Mouse (Mus musculus): ENCODE results near the gene Chd6. TPM values are rescaled to one million over a fixed set of nuclear protein-coding genes. Genes with fewer than 3 reads are reported as not detected.

Gene Chd6
- polyA plus RNA-seq, 1 experiment from 2014 or later, result 23.2 TPM

DNA sequence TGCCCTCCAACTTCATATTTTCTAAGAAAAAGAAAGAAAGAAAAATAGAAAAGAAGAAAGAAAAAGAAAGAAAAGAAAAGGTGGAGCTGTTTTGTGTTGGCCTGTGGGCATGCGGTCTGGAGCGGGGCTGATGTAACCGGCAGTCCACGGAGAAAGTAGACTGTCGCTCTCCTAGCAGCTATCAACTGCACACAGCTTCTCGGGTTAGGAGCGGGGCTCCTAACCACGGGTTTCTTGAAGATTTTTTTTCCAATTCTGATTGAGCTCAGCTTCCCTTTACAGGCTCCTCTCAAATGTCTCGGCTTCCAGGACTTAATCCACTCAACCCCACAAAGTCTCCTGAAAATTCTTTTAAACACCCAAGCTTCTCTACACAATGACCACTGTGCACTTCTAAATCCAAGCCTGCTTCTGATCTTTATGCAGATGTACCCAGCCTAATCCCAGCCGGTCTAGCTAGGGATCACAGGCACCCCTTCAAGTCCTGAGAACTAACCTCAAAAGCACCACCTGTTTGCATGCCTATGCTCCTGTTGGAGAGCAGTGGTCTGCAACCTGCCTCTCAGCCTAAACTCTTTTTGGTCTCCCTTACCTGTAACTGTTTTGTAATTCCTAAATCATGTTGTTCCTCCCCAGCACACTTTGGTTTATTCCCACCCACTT, 42.6 kb downstream of the Chd6 start:
- POLR2A ChIA-PET, result no interaction called here
- no peak for ATAC-seq
- no peak for DNase-seq (ENCODE audit: low read depth, low spot score)
- H3K27me3 ChIP-seq, result no peaks in the 10 kb centered on the region
- in situ Hi-C loops (cut with MboI; ENCODE audit: low pct_unique_long_range_greater_than_20kb), result no loop called here
- CTCF ChIA-PET, result interaction anchor here (1.6 kb wide), 1 partner anchor 16 kb away, joined by 3 read pairs; no protein-coding TSS in a partner anchor
- no peak for TF ChIP-seq CTCF (IDR thresholded peaks at IDR 0.05)

DNA sequence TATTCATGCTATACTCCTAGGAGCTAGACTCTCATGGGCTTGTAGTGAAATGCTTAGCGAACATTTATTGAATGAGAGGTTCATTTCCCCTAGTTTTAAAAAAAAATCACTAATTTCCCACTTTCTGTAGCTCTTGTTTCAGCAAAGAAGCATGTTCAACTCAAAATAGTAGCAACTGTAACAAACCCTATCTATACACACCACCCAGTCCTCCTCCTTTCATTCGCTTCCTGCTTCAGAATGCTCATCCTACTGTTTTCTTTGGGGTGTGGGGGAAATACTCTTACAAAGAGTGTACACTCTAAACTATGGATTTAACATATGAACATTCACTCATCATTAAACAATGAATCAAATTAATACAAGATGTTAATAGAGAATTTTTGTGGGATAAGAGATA, 43.3 kb downstream of the Chd6 start:
- no peak for ATAC-seq
- no peak for TF ChIP-seq CTCF (IDR thresholded peaks at IDR 0.05)
- ChIA-PET POLR2A (no interaction called here), CTCF (interaction anchor here (1.6 kb wide), 1 partner anchor 17 kb away, joined by 3 read pairs; no protein-coding TSS in a partner anchor)
- in situ Hi-C loops (cut with MboI; ENCODE audit: low pct_unique_long_range_greater_than_20kb), result no loop called here
- no peaks in the 10 kb centered on the region for H3K27me3 ChIP-seq
- no peak for DNase-seq (ENCODE audit: low read depth, low spot score)

DNA sequence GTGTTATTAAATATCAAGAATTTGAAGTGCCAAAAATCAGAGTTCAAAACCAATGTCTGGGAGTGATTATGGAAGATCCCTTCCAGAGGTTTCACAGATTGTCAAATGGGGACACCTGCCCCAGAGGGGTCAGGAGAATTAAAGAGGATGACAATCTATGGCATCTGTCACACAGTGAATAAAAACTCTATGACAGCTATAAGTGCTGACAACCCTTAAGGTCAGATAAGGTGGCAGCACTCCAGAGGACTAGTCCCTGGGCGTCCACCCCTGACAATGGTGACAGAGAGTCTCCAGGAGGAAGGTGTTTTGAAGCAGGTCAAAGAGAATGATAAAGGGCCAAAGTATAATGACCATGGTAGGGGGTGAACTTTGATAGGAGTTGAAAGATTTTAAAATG, 44.0 kb downstream of the Chd6 start:
- in situ Hi-C loops (cut with MboI; ENCODE audit: low pct_unique_long_range_greater_than_20kb), result no loop called here
- ChIA-PET CTCF (interaction anchor here (1.6 kb wide), 1 partner anchor 18 kb away, joined by 3 read pairs; no protein-coding TSS in a partner anchor), POLR2A (no interaction called here)
- TF ChIP-seq CTCF (IDR thresholded peaks at IDR 0.05), result no peak
- DNase-seq (ENCODE audit: low read depth, low spot score) (no peak), ATAC-seq (no peak)
- H3K27me3 ChIP-seq, result no peaks in the 10 kb centered on the region

DNA sequence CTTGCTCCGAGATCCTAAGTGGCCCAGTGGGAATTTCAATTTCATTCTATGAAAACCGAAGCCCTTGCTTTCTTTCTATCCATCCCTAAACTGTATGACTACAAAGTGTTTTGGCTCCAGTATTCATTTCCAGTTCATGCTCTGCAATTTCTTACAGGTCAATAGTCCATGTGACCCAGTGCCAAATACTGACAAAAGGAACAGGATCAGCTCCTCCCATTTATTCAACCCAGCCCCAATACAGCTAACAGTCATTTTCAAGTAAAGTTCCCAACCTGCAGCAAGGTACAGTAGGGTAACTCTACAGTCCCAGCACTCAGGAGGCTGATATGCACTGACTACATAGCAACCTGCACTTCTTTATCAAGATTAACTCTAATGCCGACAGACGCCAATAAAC, 50.0 kb downstream of the Chd6 start:
- in situ Hi-C loops (cut with MboI; ENCODE audit: low pct_unique_long_range_greater_than_20kb), result no loop called here
- DNase-seq (ENCODE audit: low read depth, low spot score) (no peak), ATAC-seq (no peak)
- no peaks in the 10 kb centered on the region for H3K27me3 ChIP-seq
- POLR2A ChIA-PET, result no interaction called here
- no peak for TF ChIP-seq CTCF (IDR thresholded peaks at IDR 0.05)
- CTCF ChIA-PET, result interaction anchor here (0.7 to 1.4 kb wide), 2 partner anchors 11 to 16 kb away, joined by 3 read pairs; no protein-coding TSS in a partner anchor

DNA sequence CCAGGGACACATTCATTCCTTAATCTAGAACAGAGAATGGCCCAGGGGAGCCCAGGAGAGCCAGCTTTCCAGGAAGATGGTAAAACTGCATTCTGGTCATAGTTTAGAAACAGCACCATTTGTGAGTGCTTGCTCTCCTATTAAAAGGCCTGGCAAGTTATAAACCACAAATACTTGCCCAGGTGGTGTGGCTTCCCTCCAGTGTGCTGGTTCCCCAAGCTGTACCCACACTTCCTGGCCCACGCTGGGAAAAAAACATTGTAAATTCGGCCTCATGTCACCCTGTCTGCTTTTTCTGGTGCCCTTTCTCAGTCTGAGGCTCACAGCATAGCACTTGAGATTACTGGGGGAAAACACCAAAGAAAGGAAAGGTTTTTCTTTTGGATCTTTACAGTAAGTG, 55.1 kb downstream of the Chd6 start:
- CTCF ChIA-PET, result no interaction called here
- ATAC-seq (peak; percentile 26), DNase-seq (ENCODE audit: low read depth, low spot score) (no peak)
- H3K27me3 ChIP-seq, result no peaks in the 10 kb centered on the region
- TF ChIP-seq CTCF (IDR thresholded peaks at IDR 0.05), result no peak
- POLR2A ChIA-PET, result no interaction called here
- in situ Hi-C loops (cut with MboI; ENCODE audit: low pct_unique_long_range_greater_than_20kb), result no loop called here

DNA sequence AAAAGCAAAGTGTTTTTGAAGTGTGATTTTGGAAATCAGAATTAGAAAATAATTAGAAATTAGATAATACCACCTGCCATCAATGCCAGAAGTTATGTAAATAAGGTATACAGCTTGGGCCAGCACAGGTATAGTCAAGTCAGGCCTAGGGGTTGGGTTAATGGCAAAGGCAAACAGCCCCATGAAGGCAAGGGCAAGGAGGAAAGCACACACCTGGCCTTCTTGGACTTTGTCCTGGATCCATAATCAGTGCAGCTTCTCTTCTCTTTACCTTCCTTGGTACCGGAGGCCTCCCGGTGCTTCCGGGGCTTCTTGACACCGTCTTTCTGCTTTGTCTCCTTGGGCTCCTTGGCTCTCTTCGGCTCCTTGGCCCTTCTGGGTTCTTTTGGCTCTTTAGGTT, 56.7 kb downstream of the Chd6 start:
- no peaks in the 10 kb centered on the region for H3K27me3 ChIP-seq
- ATAC-seq (no peak), DNase-seq (ENCODE audit: low read depth, low spot score) (no peak)
- CTCF ChIA-PET, result no interaction called here
- POLR2A ChIA-PET, result no interaction called here
- in situ Hi-C loops (cut with MboI; ENCODE audit: low pct_unique_long_range_greater_than_20kb), result no loop called here
- no peak for TF ChIP-seq CTCF (IDR thresholded peaks at IDR 0.05)

DNA sequence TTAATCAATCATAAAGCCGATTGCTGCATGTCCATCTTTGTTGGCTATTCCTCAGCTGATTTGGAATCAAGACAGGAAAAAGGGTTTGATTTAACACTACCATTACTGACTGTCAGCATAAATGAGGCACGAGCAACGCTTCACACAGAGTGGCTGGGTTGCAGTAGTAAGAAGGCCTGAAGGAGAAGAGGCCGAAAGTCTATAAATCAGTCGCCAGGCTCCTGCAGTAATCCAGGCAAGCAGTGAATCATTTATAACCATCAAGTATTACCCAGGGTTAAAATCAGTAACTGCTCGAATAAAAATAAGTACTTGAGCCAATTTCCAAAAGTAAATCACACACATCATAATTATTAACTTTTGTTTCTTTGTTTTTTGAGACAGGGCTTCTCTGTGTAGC, 59.4 kb downstream of the Chd6 start:
- no peak for TF ChIP-seq CTCF (IDR thresholded peaks at IDR 0.05)
- ATAC-seq (no peak), DNase-seq (ENCODE audit: low read depth, low spot score) (no peak)
- no peaks in the 10 kb centered on the region for H3K27me3 ChIP-seq
- ChIA-PET POLR2A (no interaction called here), CTCF (no interaction called here)
- in situ Hi-C loops (cut with MboI; ENCODE audit: low pct_unique_long_range_greater_than_20kb), result no loop called here

DNA sequence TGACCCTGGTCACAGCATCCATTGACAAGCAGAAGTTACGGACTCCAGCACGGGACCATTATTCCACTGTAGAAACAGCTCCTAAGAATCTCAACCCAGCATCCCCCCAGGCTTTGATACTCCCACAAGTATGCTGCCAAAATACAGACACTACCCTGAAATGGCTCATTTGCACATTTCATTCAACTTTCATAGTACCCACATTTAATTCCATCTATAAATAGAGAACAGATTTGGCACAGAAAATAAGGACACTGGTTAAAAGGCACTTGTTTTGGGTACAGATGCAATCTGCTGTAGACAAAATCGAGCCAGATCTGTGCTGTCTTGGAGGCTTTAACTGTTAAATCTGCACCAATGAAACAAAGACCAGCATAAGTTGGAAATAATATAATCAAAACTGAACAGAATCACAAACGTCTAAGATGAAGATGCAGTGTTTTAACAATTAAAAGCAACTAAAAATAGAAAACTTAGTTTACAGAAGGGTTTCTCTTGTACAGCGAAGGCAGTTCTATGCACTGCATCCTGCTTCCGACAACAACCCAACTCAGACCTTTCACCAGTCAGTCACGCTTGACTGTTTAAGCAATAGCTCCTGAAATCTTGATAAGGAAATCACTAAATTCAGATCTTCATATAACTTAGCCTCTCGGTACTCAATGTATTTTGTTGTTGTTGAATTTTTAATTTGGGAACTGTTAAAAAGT, 64.2 kb downstream of the Chd6 start:
- ATAC-seq, result no peak
- no peak for DNase-seq (ENCODE audit: low read depth, low spot score)
- POLR2A ChIA-PET, result no interaction called here
- no peaks in the 10 kb centered on the region for H3K27me3 ChIP-seq
- in situ Hi-C loops (cut with MboI; ENCODE audit: low pct_unique_long_range_greater_than_20kb), result no loop called here
- TF ChIP-seq CTCF (IDR thresholded peaks at IDR 0.05), result no peak
- CTCF ChIA-PET, result no interaction called here

DNA sequence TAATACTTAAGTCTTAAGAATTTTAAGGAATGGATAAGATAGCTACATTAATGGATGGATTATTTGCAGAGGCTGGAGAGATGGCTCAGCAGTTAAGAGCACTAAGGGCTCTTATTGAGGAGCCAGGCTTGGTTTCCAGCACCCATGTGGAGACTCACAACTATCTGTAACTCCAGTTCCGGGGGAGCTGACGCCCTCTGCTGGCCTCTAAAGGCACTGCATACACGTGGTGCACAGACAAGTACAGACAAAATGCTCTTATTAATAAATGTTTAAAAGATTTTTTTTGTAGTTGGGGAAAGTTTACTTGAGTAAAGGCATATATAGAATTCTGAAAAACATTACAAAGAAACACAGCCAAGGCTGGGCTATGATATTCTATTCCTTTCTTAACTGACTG, 66.0 kb downstream of the Chd6 start:
- ATAC-seq, result no peak
- no peak for DNase-seq (ENCODE audit: low read depth, low spot score)

DNA sequence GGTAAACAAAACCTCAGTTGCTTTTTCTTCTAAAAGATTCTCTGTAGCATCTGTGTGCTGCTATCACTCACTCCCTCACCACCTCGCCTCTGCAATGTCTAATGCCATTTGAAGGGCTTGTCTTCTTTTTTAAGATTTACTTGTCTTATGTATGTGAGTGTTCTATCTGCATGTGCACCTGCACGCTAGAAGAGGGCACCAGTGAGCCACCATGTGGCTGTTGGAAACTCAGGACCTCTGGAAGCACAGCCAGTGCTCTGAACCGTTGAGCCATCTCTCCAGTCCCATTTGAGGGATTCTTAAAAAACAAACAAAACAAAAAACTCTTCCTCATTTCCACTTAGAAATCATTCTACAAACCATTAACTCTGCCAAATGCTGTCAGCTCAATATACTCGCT, 68.1 kb downstream of the Chd6 start:
- DNase-seq (ENCODE audit: low read depth, low spot score) (no peak), ATAC-seq (no peak)
- ChIA-PET CTCF (no interaction called here), POLR2A (no interaction called here)
- TF ChIP-seq CTCF (IDR thresholded peaks at IDR 0.05), result peak; percentile 50
- in situ Hi-C loops (cut with MboI; ENCODE audit: low pct_unique_long_range_greater_than_20kb), result no loop called here
- no peaks in the 10 kb centered on the region for H3K27me3 ChIP-seq

More for the DNA sequence above, 66.0 kb downstream of the Chd6 start:
- POLR2A ChIA-PET, result no interaction called here
- in situ Hi-C loops (cut with MboI; ENCODE audit: low pct_unique_long_range_greater_than_20kb), result no loop called here
- peak; percentile 56 for TF ChIP-seq CTCF (IDR thresholded peaks at IDR 0.05)
- CTCF ChIA-PET, result interaction anchor here (1.0 to 1.4 kb wide), 2 partner anchors 9 to 28 kb away, joined by 3 read pairs; no protein-coding TSS in a partner anchor
- no peaks in the 10 kb centered on the region for H3K27me3 ChIP-seq

DNA sequence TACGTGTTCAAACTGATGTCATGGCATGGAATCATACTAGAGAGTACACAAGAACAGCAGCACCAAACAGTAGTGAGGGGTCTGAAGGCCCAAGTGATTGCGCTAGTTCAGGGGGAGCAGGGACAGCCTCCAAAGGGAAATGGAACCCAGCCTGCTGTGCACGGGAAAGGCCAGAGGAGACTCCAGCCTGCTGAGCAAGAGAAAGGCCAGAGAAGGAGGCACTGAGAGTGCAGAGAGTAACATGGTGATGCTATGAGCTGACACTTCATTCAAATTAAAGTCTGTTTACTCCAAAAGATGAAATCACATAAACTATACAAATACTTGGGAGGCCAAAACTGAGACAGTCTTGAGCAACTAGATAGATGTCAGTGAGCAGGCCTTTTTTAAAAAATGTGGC, 71.1 kb downstream of the Chd6 start:
- in situ Hi-C loops (cut with MboI; ENCODE audit: low pct_unique_long_range_greater_than_20kb), result no loop called here
- CTCF ChIA-PET, result interaction anchor here (1.0 kb wide), 1 partner anchor 13 kb away, joined by 3 read pairs; no protein-coding TSS in a partner anchor
- no peaks in the 10 kb centered on the region for H3K27me3 ChIP-seq
- DNase-seq (ENCODE audit: low read depth, low spot score) (no peak), ATAC-seq (no peak)
- no peak for TF ChIP-seq CTCF (IDR thresholded peaks at IDR 0.05)
- POLR2A ChIA-PET, result no interaction called here

Measured in Patski (cell line).